Mouse (Mus musculus) inflammation-experienced regulatory T-cells, adult 16 weeks (primary cell): ENCODE measurements around the gene Olfr320. TPM values are rescaled to one million over a fixed set of nuclear protein-coding genes. Genes with fewer than 3 reads are reported as not detected.

Experiments used
- polyA plus RNA-seq: library from polyadenylated mRNA; unstranded; fragments of 100-300 nt; shearing (Covaris generic); gene quantifications from one replicate; pipeline ENCODE4 v1.2.1, GENCODE M21; 2017

Gene Olfr320
- polyA plus RNA-seq = not detected

GRCm38 (mm10) chr11:58680799-58681198 is at the start of gene Olfr320:
Gene Olfr320 (plus strand): TSS chr11:58681099.

GRCm38 (mm10) chr11:58640272-58640867 is 40.5 kb upstream of the Olfr320 start, which contains the start of gene Trim58:
Gene Trim58 (plus strand): TSS chr11:58640465.

GRCm38 (mm10) chr11:58658596-58658995 is 22.3 kb upstream of the Olfr320 start, which contains the start of gene Olfr322:
Gene Olfr322 (plus strand): TSS chr11:58658782.

GRCm38 (mm10) chr11:58698862-58699261 is 18.0 kb downstream of the Olfr320 start, which contains the start of gene Olfr319:
Gene Olfr319 (plus strand): TSS chr11:58699162.

GRCm38 (mm10) chr11:58723914-58724313 is 43.0 kb downstream of the Olfr320 start, which contains the start of gene Olfr318:
Gene Olfr318 (minus strand): TSS chr11:58724014.

Other genes with a start within 250 kb of the Olfr320 start
- not detected for gene Gm12253, start 248.5 kb upstream of the Olfr320 start, polyA plus RNA-seq
- gene Lypd9, start 228.2 kb upstream of the Olfr320 start, polyA plus RNA-seq = not detected
- not detected for gene Olfr30, start 218.8 kb upstream of the Olfr320 start, polyA plus RNA-seq
- not detected for gene Olfr332, start 188.5 kb upstream of the Olfr320 start, polyA plus RNA-seq
- gene Olfr331, start 178.5 kb upstream of the Olfr320 start, polyA plus RNA-seq = not detected
- not detected for gene Olfr330, start 146.3 kb upstream of the Olfr320 start, polyA plus RNA-seq
- gene Olfr329-ps, start 134.7 kb upstream of the Olfr320 start, polyA plus RNA-seq = not detected
- gene Olfr328, start 125.5 kb upstream of the Olfr320 start, polyA plus RNA-seq = not detected
- 0.26 TPM for gene Olfr224, start 110.5 kb upstream of the Olfr320 start, polyA plus RNA-seq
- not detected for gene Olfr325, start 103.4 kb upstream of the Olfr320 start, polyA plus RNA-seq
- gene Olfr324, start 86.0 kb upstream of the Olfr320 start, polyA plus RNA-seq = not detected
- gene 2210407C18Rik, start 65.0 kb upstream of the Olfr320 start, polyA plus RNA-seq = not detected
- not detected for gene Olfr323, start 50.6 kb upstream of the Olfr320 start, polyA plus RNA-seq
- not detected for gene Trim58, start 40.6 kb upstream of the Olfr320 start, polyA plus RNA-seq
- gene Olfr322, start 22.3 kb upstream of the Olfr320 start, polyA plus RNA-seq = not detected
- not detected for gene Olfr319, start 18.1 kb downstream of the Olfr320 start, polyA plus RNA-seq
- gene Olfr318, start 42.9 kb downstream of the Olfr320 start, polyA plus RNA-seq = not detected
- gene Olfr317, start 58.1 kb downstream of the Olfr320 start, polyA plus RNA-seq = not detected
- not detected for gene Olfr316, start 71.6 kb downstream of the Olfr320 start, polyA plus RNA-seq
- gene Olfr315, start 92.1 kb downstream of the Olfr320 start, polyA plus RNA-seq = not detected
- not detected for gene Olfr314, start 101.9 kb downstream of the Olfr320 start, polyA plus RNA-seq
- not detected for gene Fam183b, start 120.9 kb downstream of the Olfr320 start, polyA plus RNA-seq
- gene Olfr313, start 133.9 kb downstream of the Olfr320 start, polyA plus RNA-seq = not detected
- not detected for gene Olfr312, start 148.1 kb downstream of the Olfr320 start, polyA plus RNA-seq
- not detected for gene Olfr311, start 158.2 kb downstream of the Olfr320 start, polyA plus RNA-seq
- 14.7 TPM for gene Gm12258, start 166.1 kb downstream of the Olfr320 start, polyA plus RNA-seq
- gene 2810021J22Rik, start 186.1 kb downstream of the Olfr320 start, polyA plus RNA-seq = 16.0 TPM
- 16.8 TPM for gene Zfp39, start 223.1 kb downstream of the Olfr320 start, polyA plus RNA-seq
- not detected for gene Btnl10, start 236.8 kb downstream of the Olfr320 start, polyA plus RNA-seq